Mouse (Mus musculus) heart, adult 2 months (tissue): ENCODE measurements around the gene Abcf2. TPM values are rescaled to one million over a fixed set of nuclear protein-coding genes. Genes with fewer than 3 reads are reported as not detected.

ENCODE experiments used
- DNase-seq, 2 experiments: peaks; one replicate each; pipeline ENCODE4 v3.0.0; 2021
- H3K27ac ChIP-seq: fragments of 200-600 bp; 2 replicates; pipeline ENCODE4 v1.8.1; 2022
- H3K27me3 ChIP-seq: fragments of 200-500 bp; 2 replicates; pipeline ENCODE4 v1.6.1; 2012; ENCODE audit warnings: mild to moderate bottlenecking, low read length, inconsistent platforms, mixed read lengths; ENCODE audit not compliant: control insufficient read depth, insufficient read depth
- H3K36me3 ChIP-seq: fragments of 200-500 bp; 2 replicates; pipeline ENCODE4 v1.6.1; 2012; ENCODE audit warnings: low read length, inconsistent platforms; ENCODE audit not compliant: control insufficient read depth, insufficient read depth
- H3K4me1 ChIP-seq: fragments of 200-500 bp; 2 replicates; pipeline ENCODE4 v1.6.1; 2011; ENCODE audit warnings: low read length; ENCODE audit not compliant: control insufficient read depth, insufficient read depth
- H3K4me3 ChIP-seq: fragments of 200-600 bp; 2 replicates; pipeline ENCODE4 v1.8.1; 2022
- H3K79me2 ChIP-seq: fragments of 200-500 bp; replicated peaks from 2 replicates; pipeline ENCODE4 v1.6.1; 2012; ENCODE audit warnings: mild to moderate bottlenecking, inconsistent platforms, low read length, moderate library complexity, mixed read lengths; ENCODE audit not compliant: control insufficient read depth, insufficient read depth
- H3K9ac ChIP-seq: fragments of 200-500 bp; 2 replicates; pipeline ENCODE4 v1.6.1; 2012; ENCODE audit warnings: low read depth, mild to moderate bottlenecking, control low read depth, inconsistent platforms, low read length, mixed read lengths
- CTCF ChIP-seq: fragments of 200-600 bp; IDR thresholded peaks from 2 replicates; pipeline ENCODE4 v1.8.1; 2022; ENCODE audit warnings: antibody characterized with exemption, mild to moderate bottlenecking, moderate library complexity
- EP300 ChIP-seq: fragments of 200-500 bp; IDR thresholded peaks from 2 replicates; pipeline ENCODE4 v1.6.1; 2011; ENCODE audit warnings: low read depth, low read length, control low read depth; ENCODE audit not compliant: insufficient read depth
- POLR2A ChIP-seq: fragments of 200-500 bp; IDR thresholded peaks from 2 replicates; pipeline ENCODE4 v1.6.1; 2011; ENCODE audit warnings: mild to moderate bottlenecking, low read depth, low read length, control low read depth; ENCODE audit not compliant: insufficient read depth
- WGBS: fragments of 180-500 bp; shearing (Covaris S2); methylation state at CpG from one replicate; pipeline ENCODE4 v1.1.7; 2018; 5-methylcytosine and 5-hydroxymethylcytosine counted together
- intact Hi-C: fragments of 180-260 bp; cut with DNase I; formaldehyde crosslinking; loops from one replicate; pipeline ENCODE4 v1.15.1; 2025
- long read RNA-seq: library from polyadenylated mRNA; stranded (forward); transcript quantifications from one replicate; pipeline ENCODE4 v2.0.0, GENCODE M21; 2021
- polyA plus RNA-seq: library from polyadenylated mRNA; depleted of rRNA; stranded (reverse); fragments of >200 nt; gene quantifications from 2 replicates; pipeline ENCODE4 v1.2.3, GENCODE M21; 2012; rRNA removed
- total RNA-seq, 2 experiments: library from RNA; stranded (reverse); gene quantifications; 2 replicates each; pipeline ENCODE4 v1.2.3; 2021

Abcf2 gene
- total RNA-seq (10 to 100 TPM; 52.5 to 55.8 TPM), polyA plus RNA-seq (43.3 and 57.2 TPM in 2 replicates)
- long read RNA-seq, transcript Abcf2-201 (14 exons, 2,569 nt): major isoform, 109 of 122 reads
- long read RNA-seq, partial matches to known transcripts: 5 of 122 reads
- long read RNA-seq, other reads (novel, unspliced or antisense): 8 of 122 reads

DNA sequence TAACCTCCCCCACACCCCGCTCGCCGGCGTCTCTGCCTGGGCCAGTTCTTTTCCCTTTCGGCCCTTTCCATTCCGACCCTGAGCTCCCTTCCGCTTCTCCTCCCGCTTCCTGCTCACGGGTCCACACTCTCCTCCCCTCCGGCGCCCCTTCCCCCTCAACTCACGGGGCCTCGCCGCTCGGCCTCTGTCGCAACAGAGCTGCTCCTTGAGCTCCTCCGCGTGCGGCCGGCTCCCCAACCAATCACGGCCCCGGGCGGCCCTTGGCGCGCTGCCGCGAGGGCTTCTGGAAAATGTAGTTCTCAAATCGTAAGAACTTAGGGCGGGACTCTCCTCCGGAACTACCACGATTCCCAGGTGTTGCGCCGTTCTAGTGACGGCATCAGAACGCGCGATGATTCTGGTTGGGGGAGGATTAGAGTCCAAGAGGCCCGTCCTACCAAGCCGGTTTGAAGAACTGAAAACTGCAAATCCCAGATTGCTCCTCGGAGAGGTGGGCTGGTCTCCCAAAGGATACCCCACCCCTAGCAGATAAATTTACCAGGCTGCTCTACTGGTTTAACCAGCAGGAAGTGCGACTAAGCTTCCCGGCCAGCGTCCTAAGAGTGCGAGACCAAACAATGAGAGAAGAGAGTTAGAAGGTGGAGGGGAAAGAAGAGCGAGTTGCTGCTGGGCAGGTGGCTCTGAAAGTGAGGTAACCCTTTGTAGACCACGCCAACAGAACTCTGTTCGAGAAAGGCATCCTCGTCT is at the start of gene Abcf2:
TSS of gene Abcf2 (minus strand) at position 285 of the 747 bp plus-strand sequence.
- no peaks in the 10 kb centered on the region for H3K27me3 ChIP-seq
- TF ChIP-seq EP300: peak; percentile 63; the same call in 1 of the 2 replicates
- TF ChIP-seq POLR2A: peak; percentile 98
- TF ChIP-seq CTCF: peak; percentile 29
- peak within 1 kb of the TSS; percentile 88 for H3K27ac ChIP-seq
- peak; percentile 100 for DNase-seq
- H3K79me2 ChIP-seq: 0 out of 2 replicates have a peak, but pooled peaks cover 2% of the 10 kb centered on the region
- WGBS: under 1% methylated on average over 48 of the region's 48 CpGs
- peak within 1 kb of the TSS; percentile 86 for H3K4me3 ChIP-seq
- intact Hi-C loops: loop anchor here (1.0 to 5.0 kb wide), 4 partner anchors 9 to 155 kb away; partner anchors contain the start of genes Asb10, Cdk5, Chpf2 and Slc4a2
- peak within 1 kb of the TSS; percentile 73 for H3K9ac ChIP-seq
- H3K4me1 ChIP-seq: peaks cover 4% of the 10 kb centered on the region
- H3K36me3 ChIP-seq: no peaks in the 10 kb centered on the region

DNA sequence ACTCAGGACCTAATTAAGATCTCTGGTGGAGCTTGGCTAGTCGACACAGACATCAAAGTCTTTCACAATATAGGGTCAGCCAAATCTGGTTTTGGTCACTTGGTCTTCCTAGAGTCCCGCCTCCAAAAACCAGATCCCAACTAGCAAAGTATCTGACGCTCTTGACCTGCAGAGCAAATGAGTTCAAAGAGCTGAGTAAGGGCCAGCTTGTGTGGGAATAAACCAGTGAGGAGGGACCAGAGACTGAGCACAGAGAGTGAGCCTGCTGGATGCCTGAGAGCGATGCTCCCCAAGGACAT is 47.5 kb upstream of the Abcf2 start:
- 0 out of 2 replicates have a peak, but pooled peaks cover 2% of the 10 kb centered on the region for H3K27me3 ChIP-seq
- H3K79me2 ChIP-seq: no peaks in the 10 kb centered on the region
- no peak overlapping the region for H3K4me3 ChIP-seq
- TF ChIP-seq EP300 (no peak), CTCF (no peak), POLR2A (no peak)
- H3K9ac ChIP-seq: no peak overlapping the region
- peaks cover 3% of the 10 kb centered on the region; the same call in 1 of the 2 replicates for H3K4me1 ChIP-seq
- H3K36me3 ChIP-seq: no peaks in the 10 kb centered on the region
- no peak for DNase-seq
- no peak overlapping the region for H3K27ac ChIP-seq
- intact Hi-C loops: no loop called here
- 44% methylated on average over 4 of the region's 4 CpGs for WGBS

DNA sequence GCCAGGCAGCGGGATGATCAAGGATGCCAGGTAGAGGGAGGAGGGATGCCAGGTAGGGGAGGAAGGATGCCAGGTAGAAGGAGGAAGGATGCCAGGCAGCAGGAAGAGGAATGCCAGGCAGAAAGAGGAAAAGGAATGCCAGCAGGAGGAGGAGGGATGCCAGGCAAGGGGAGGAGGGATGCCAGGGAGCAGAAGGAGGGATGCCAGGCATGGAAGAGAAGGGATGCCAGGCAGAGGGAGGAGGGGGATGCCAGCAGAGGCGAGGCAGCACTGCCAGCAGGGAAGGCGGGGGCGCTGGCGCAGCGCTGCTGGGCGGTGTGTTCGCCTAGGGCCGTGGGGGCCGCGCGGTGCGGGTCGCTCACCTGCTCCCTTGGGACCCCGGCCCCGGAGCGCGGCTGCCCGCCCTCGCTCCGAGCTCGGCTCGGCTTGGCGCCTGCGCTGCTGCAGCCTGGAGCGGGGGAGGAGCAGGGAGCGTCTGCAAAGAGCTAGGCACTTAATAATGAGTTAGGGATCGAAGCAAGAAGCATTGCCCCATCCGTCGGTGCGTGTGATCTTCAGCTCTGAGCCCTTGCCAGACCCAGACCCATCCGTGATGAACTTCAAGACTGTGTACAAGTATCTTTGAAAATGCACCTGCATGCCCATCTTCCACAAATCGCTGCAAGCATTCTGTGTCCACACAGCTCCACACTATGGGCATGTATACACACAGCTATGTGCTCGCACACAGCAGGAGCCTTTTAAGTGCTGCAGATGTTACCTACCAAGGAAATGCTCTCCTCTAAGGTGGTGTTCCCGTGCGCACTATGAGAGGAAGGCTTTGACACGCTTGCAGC is 46.9 kb upstream of the Abcf2 start, which contains the start of gene Smarcd3:
TSS of gene Smarcd3 (minus strand) at position 426 of the 836 bp plus-strand sequence.
- WGBS: 7% methylated on average over 35 of the region's 37 CpGs
- intact Hi-C loops: no loop called here
- H3K27ac ChIP-seq: no peak within 1 kb of the TSS
- peak; percentile 37 to 40 for DNase-seq
- H3K4me3 ChIP-seq: peak within 1 kb of the TSS; percentile 33
- peaks cover 3% of the 10 kb centered on the region; the same call in 1 of the 2 replicates for H3K4me1 ChIP-seq
- TF ChIP-seq CTCF (no peak), EP300 (no peak), POLR2A (no peak)
- no peaks in the 10 kb centered on the region for H3K79me2 ChIP-seq
- H3K27me3 ChIP-seq: 0 out of 2 replicates have a peak, but pooled peaks cover 2% of the 10 kb centered on the region
- peak within 1 kb of the TSS; percentile 41; the same call in 1 of the 2 replicates for H3K9ac ChIP-seq
- no peaks in the 10 kb centered on the region for H3K36me3 ChIP-seq

DNA sequence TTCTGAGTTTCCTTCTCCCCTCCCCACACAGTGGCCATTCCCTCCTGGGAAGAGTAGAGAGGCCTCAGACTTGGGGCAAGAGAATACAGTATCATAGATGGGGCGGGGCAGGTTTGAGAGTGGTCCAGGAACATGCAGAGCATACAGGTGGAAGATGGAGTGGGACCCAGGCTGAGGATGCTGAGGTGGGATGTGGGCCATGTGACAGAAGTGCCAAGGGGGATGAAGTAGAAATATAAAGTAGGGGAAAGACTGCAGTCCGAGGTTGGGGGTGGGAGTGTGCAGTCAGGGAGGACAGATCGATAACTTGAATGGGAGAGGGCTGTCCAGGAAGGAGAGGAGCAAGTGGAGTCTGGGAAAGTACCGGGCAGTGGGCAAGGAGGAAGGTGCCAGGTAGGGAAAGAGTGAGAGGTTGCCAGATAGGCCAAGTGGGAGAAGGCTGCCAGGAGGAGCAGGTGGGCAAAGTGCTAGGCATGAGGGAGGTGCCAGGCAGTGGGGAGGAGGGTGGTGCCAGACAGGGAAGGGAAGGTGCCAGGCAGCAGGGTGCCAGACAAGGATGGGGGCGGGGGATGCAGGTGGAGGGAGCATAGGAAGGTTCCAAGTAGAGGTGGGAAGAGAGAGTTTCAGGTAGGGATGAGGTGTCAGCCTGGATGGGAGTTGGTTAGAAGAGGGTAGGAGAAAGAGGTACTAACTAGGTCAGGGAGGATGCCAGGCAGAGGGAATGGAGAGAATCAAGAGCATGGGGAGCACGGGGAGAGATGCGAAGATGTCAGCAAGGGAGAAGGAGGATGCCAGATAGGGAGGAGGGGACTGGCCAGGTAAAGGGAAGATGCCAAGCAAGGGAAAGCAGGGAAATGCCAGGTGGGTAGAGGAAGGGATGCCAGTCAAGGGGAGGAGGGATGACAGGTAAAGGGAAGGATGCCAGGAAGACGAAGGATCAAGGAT is 46.0 kb upstream of the Abcf2 start:
- H3K4me3 ChIP-seq: no peak overlapping the region
- intact Hi-C loops: no loop called here
- no peak for TF ChIP-seq POLR2A
- no peak for TF ChIP-seq CTCF
- no peak for TF ChIP-seq EP300
- H3K27ac ChIP-seq: no peak overlapping the region
- no peaks in the 10 kb centered on the region for H3K79me2 ChIP-seq
- H3K27me3 ChIP-seq: 0 out of 2 replicates have a peak, but pooled peaks cover 2% of the 10 kb centered on the region
- no peaks in the 10 kb centered on the region for H3K36me3 ChIP-seq
- DNase-seq: no peak
- peaks cover 3% of the 10 kb centered on the region; the same call in 1 of the 2 replicates for H3K4me1 ChIP-seq
- no peak overlapping the region for H3K9ac ChIP-seq
- WGBS: 45% methylated on average over 8 of the region's 8 CpGs
